Mouse (Mus musculus) G1E (cell line): ENCODE data around the gene St7. TPM values are rescaled to one million over a fixed set of nuclear protein-coding genes. Genes with fewer than 3 reads are reported as not detected.

ENCODE experiments used
- ATAC-seq: 2 replicates; pipeline ENCODE4 v1.8.0; 2016; ENCODE audit warnings: mild to moderate bottlenecking; ENCODE audit not compliant: insufficient number of reproducible peaks, poor library complexity, low FRiP score, severe bottlenecking; ENCODE audit errors: extremely low read depth
- DNase-seq: peaks from one replicate; pipeline ENCODE4 v3.0.0; 2012; ENCODE audit warnings: low spot score
- H3K27me3 ChIP-seq: 2 replicates; pipeline ENCODE4 v1.6.1; 2012; ENCODE audit warnings: mild to moderate bottlenecking, low read length, inconsistent platforms; ENCODE audit not compliant: insufficient read depth
- H3K36me3 ChIP-seq: replicated peaks from 2 replicates; pipeline ENCODE3; 2012; ENCODE audit warnings: mild to moderate bottlenecking, inconsistent platforms
- H3K4me1 ChIP-seq: 2 replicates; pipeline ENCODE4 v1.6.1; 2012; ENCODE audit warnings: low read depth, low read length, inconsistent platforms, mixed read lengths; ENCODE audit not compliant: insufficient read depth
- H3K4me3 ChIP-seq: 2 replicates; pipeline ENCODE4 v1.5.1; 2012; ENCODE audit warnings: low read depth, mild to moderate bottlenecking, inconsistent platforms, low read length, moderate library complexity, mixed read lengths
- H3K9me3 ChIP-seq: replicated peaks from 2 replicates; pipeline ENCODE4 v1.6.1; 2012; ENCODE audit warnings: inconsistent platforms
- CTCF ChIP-seq: IDR thresholded peaks from 2 replicates; pipeline ENCODE4 v1.5.1; 2012; ENCODE audit warnings: low read depth, low read length, inconsistent platforms, mixed read lengths
- GATA1 ChIP-seq: IDR thresholded peaks from 2 replicates; pipeline ENCODE4 v1.6.1; 2012; ENCODE audit warnings: borderline replicate concordance, low read length, inconsistent platforms, mixed read lengths
- GATA2 ChIP-seq: IDR thresholded peaks from 2 replicates; pipeline ENCODE4 v1.6.1; 2012; ENCODE audit warnings: low read depth, low read length, inconsistent platforms, borderline replicate concordance
- POLR2AphosphoS5 ChIP-seq: IDR thresholded peaks from 2 replicates; pipeline ENCODE4 v1.6.1; 2012; ENCODE audit warnings: low read depth, low read length, inconsistent platforms; ENCODE audit not compliant: insufficient replicate concordance
- TAL1 ChIP-seq: conservative IDR thresholded peaks from 2 replicates; pipeline ENCODE4 v1.6.1; 2012; ENCODE audit warnings: low read depth, low read length, inconsistent platforms, mixed read lengths
- polyA plus RNA-seq: library from polyadenylated mRNA; stranded (reverse); fragments of >175 nt; gene quantifications from 2 replicates; pipeline ENCODE4 v1.2.3, GENCODE M21; 2012
- total RNA-seq, 2 experiments: library from RNA; stranded (forward) in 1 of 2; stranded (reverse) in 1 of 2; fragments of 200-1000 nt in 1 of 2; fragments of >200 nt in 1 of 2; fragmentation: Nextera tagmentation in 1 of 2; gene quantifications; 2 replicates each; pipeline ENCODE4 v1.2.3; 2014 to 2017

Gene St7
- total and polyA plus RNA-seq, 3 experiments = 4.7 to 155 (median 84.7) TPM

- peaks cover 2% of the 10 kb centered on the region; the same call in 1 of the 2 replicates for H3K9me3 ChIP-seq
- no peak overlapping the region for H3K4me3 ChIP-seq
- no peaks in the 10 kb centered on the region for H3K27me3 ChIP-seq
- H3K4me1 ChIP-seq = peaks cover 3% of the 10 kb centered on the region; the same call in 1 of the 2 replicates
- DNase-seq (no peak), ATAC-seq (no peak)
- peaks cover 8% of the 10 kb centered on the region for H3K36me3 ChIP-seq
- TF ChIP-seq GATA1 (no peak), POLR2AphosphoS5 (no peak), GATA2 (no peak), TAL1 (no peak), CTCF (no peak)
These were observed 13.2 kb downstream of the St7 start for GRCm38 (mm10) chr6:17705973-17706372.

- DNase-seq (no peak), ATAC-seq (no peak)
- Histone ChIP-seq H3K36me3 (peaks cover 20% of the 10 kb centered on the region), H3K4me3 (no peak overlapping the region), H3K9me3 (no peaks in the 10 kb centered on the region), H3K27me3 (no peaks in the 10 kb centered on the region), H3K4me1 (peaks cover 15% of the 10 kb centered on the region)
- TF ChIP-seq CTCF (no peak), GATA1 (no peak), TAL1 (no peak), GATA2 (no peak), POLR2AphosphoS5 (no peak)
These were observed 26.2 kb downstream of the St7 start for GRCm38 (mm10) chr6:17718978-17719377.

- ATAC-seq (no peak), DNase-seq (no peak)
- no peak overlapping the region for H3K4me3 ChIP-seq
- H3K27me3 ChIP-seq = no peaks in the 10 kb centered on the region
- H3K9me3 ChIP-seq = no peaks in the 10 kb centered on the region
- H3K4me1 ChIP-seq = peaks cover 19% of the 10 kb centered on the region
- H3K36me3 ChIP-seq = peaks cover 20% of the 10 kb centered on the region
- TF ChIP-seq GATA2 (no peak), TAL1 (no peak), GATA1 (no peak), CTCF (no peak), POLR2AphosphoS5 (no peak)
These were observed 26.7 kb downstream of the St7 start for GRCm38 (mm10) chr6:17719423-17719822.

- DNase-seq = no peak
- Histone ChIP-seq H3K27me3 (no peaks in the 10 kb centered on the region), H3K36me3 (peaks cover 20% of the 10 kb centered on the region), H3K9me3 (no peaks in the 10 kb centered on the region), H3K4me1 (peaks cover 24% of the 10 kb centered on the region), H3K4me3 (no peak overlapping the region)
- no peak for ATAC-seq
- TF ChIP-seq POLR2AphosphoS5 = no peak
- no peak for TF ChIP-seq GATA1
- no peak for TF ChIP-seq TAL1
- no peak for TF ChIP-seq GATA2
- TF ChIP-seq CTCF = no peak
These were observed 27.3 kb downstream of the St7 start for GRCm38 (mm10) chr6:17720022-17720421.

GRCm38 (mm10) chr6:17721706-17722105 lies 29.0 kb downstream of the St7 start:
- Histone ChIP-seq H3K9me3 (no peaks in the 10 kb centered on the region), H3K4me3 (no peak overlapping the region), H3K36me3 (peaks cover 17% of the 10 kb centered on the region), H3K27me3 (no peaks in the 10 kb centered on the region), H3K4me1 (peaks cover 37% of the 10 kb centered on the region)
- no peak for TF ChIP-seq GATA2
- TF ChIP-seq POLR2AphosphoS5 = no peak
- TF ChIP-seq GATA1 = no peak
- no peak for TF ChIP-seq TAL1
- no peak for TF ChIP-seq CTCF
- DNase-seq (no peak), ATAC-seq (no peak)

- H3K9me3 ChIP-seq = no peaks in the 10 kb centered on the region
- DNase-seq (peak; percentile 45), ATAC-seq (peak; percentile 50; the same call in 1 of the 2 replicates)
- no peak overlapping the region for H3K4me3 ChIP-seq
- H3K4me1 ChIP-seq = peaks cover 54% of the 10 kb centered on the region
- H3K27me3 ChIP-seq = no peaks in the 10 kb centered on the region
- TF ChIP-seq TAL1 (no peak), CTCF (peak; percentile 83)
- peaks cover 11% of the 10 kb centered on the region for H3K36me3 ChIP-seq
These were observed 33.2 kb downstream of the St7 start for GRCm38 (mm10) chr6:17725841-17726460.

GRCm38 (mm10) chr6:17727241-17727640 lies 34.5 kb downstream of the St7 start:
- Histone ChIP-seq H3K4me3 (no peak overlapping the region), H3K27me3 (no peaks in the 10 kb centered on the region), H3K9me3 (no peaks in the 10 kb centered on the region), H3K36me3 (peaks cover 11% of the 10 kb centered on the region), H3K4me1 (peaks cover 60% of the 10 kb centered on the region)
- ATAC-seq = peak; percentile 64
- TF ChIP-seq GATA2 (no peak), TAL1 (no peak), POLR2AphosphoS5 (no peak), GATA1 (no peak), CTCF (no peak)
- DNase-seq = no peak
